Mouse (Mus musculus) liver, adult 2 months (tissue): ENCODE data around the gene Ap3d1. TPM values are rescaled to one million over a fixed set of nuclear protein-coding genes. Genes with fewer than 3 reads are reported as not detected.

Source experiments
- DNase-seq: peaks from one replicate; pipeline ENCODE4 v3.0.0-alpha.2; 2011; ENCODE audit warnings: low read depth, low spot score; ENCODE audit errors: extremely low read depth
- H3K27ac ChIP-seq: fragments of 200-500 bp; replicated peaks from 2 replicates; pipeline ENCODE4 v1.5.1; 2012; ENCODE audit warnings: low read depth, mild to moderate bottlenecking, control low read depth, inconsistent platforms, low read length; ENCODE audit not compliant: insufficient read depth
- H3K27me3 ChIP-seq: fragments of 200-500 bp; 2 replicates; pipeline ENCODE4 v1.6.1; 2012; ENCODE audit warnings: mild to moderate bottlenecking, moderate library complexity, low read length, inconsistent platforms; ENCODE audit not compliant: control insufficient read depth, insufficient read depth
- H3K36me3 ChIP-seq: fragments of 200-500 bp; 2 replicates; pipeline ENCODE4 v1.6.1; 2012; ENCODE audit warnings: low read length, inconsistent platforms; ENCODE audit not compliant: control insufficient read depth, insufficient read depth
- H3K4me1 ChIP-seq: fragments of 200-500 bp; 2 replicates; pipeline ENCODE4 v1.6.1; 2011; ENCODE audit warnings: low read length; ENCODE audit not compliant: control insufficient read depth, insufficient read depth
- H3K4me3 ChIP-seq: fragments of 200-500 bp; 2 replicates; pipeline ENCODE4 v1.5.1; 2011; ENCODE audit warnings: low read depth, mild to moderate bottlenecking, control low read depth, low read length, moderate library complexity; ENCODE audit not compliant: insufficient read depth
- H3K79me2 ChIP-seq: fragments of 200-500 bp; 2 replicates; pipeline ENCODE4 v1.6.1; 2012; ENCODE audit warnings: inconsistent platforms, mild to moderate bottlenecking, low read length, moderate library complexity; ENCODE audit not compliant: control insufficient read depth, insufficient read depth
- H3K9ac ChIP-seq: fragments of 200-500 bp; 2 replicates; pipeline ENCODE4 v1.6.1; 2012; ENCODE audit warnings: low read depth, mild to moderate bottlenecking, control low read depth, inconsistent platforms, low read length
- CTCF ChIP-seq: fragments of 200-500 bp; IDR thresholded peaks from 2 replicates; pipeline ENCODE4 v1.5.1; 2011; ENCODE audit warnings: low read depth, low read length, control low read depth
- POLR2A ChIP-seq: fragments of 200-500 bp; IDR thresholded peaks from 2 replicates; pipeline ENCODE4 v1.6.1; 2011; ENCODE audit warnings: low read length, control low read depth; ENCODE audit not compliant: insufficient read depth; ENCODE audit errors: extremely low read depth
- WGBS: fragments of 180-500 bp; shearing (Covaris S2); methylation state at CpG from one replicate; pipeline ENCODE4 v1.1.7; 2018; 5-methylcytosine and 5-hydroxymethylcytosine counted together
- polyA plus RNA-seq: library from polyadenylated mRNA; depleted of rRNA; stranded (reverse); fragments of >200 nt; gene quantifications from 2 replicates; pipeline ENCODE4 v1.2.3, GENCODE M21; 2012
- total RNA-seq: library from RNA; depleted of rRNA; stranded (reverse); fragments of >200 nt; gene quantifications from 2 replicates; pipeline ENCODE4 v1.2.3, GENCODE M21; 2014

Ap3d1 gene
- total and polyA plus RNA-seq, 2 experiments = 22.3 to 49.2 TPM

- TF ChIP-seq CTCF = no peak
- no peak for TF ChIP-seq POLR2A
- H3K9ac ChIP-seq = peak overlapping the region; percentile 68
- no peaks in the 10 kb centered on the region for H3K27me3 ChIP-seq
- H3K4me1 ChIP-seq = peaks cover 48% of the 10 kb centered on the region
- no peaks in the 10 kb centered on the region; the same call in none of the 2 replicates for H3K79me2 ChIP-seq
- H3K4me3 ChIP-seq = no peak overlapping the region
- DNase-seq = no peak
- WGBS = 28% methylated on average over 4 of the region's 4 CpGs
- H3K27ac ChIP-seq = peak overlapping the region; percentile 97
- H3K36me3 ChIP-seq = peaks cover 32% of the 10 kb centered on the region
These were observed 76.6 kb downstream of the Ap3d1 start for GRCm38 (mm10) chr10:80665459-80665858.

GRCm38 (mm10) chr10:80665016-80665380 lies 77.1 kb downstream of the Ap3d1 start:
- Histone ChIP-seq H3K27me3 (no peaks in the 10 kb centered on the region), H3K79me2 (no peaks in the 10 kb centered on the region; the same call in none of the 2 replicates), H3K4me3 (no peak overlapping the region), H3K9ac (peak overlapping the region; percentile 68), H3K27ac (peak overlapping the region; percentile 97), H3K36me3 (peaks cover 30% of the 10 kb centered on the region), H3K4me1 (peaks cover 43% of the 10 kb centered on the region)
- no peak for TF ChIP-seq POLR2A
- TF ChIP-seq CTCF = no peak
- WGBS = under 1% methylated on average over 10 of the region's 10 CpGs
- peak; percentile 89 for DNase-seq

GRCm38 (mm10) chr10:80664197-80665015 lies 77.7 kb downstream of the Ap3d1 start:
- H3K27me3 ChIP-seq = no peaks in the 10 kb centered on the region
- H3K36me3 ChIP-seq = peaks cover 25% of the 10 kb centered on the region
- H3K27ac ChIP-seq = peak overlapping the region; percentile 92
- WGBS = 2% methylated on average over 16 of the region's 16 CpGs
- H3K4me1 ChIP-seq = peaks cover 39% of the 10 kb centered on the region
- peak overlapping the region; percentile 64 for H3K9ac ChIP-seq
- TF ChIP-seq CTCF = no peak
- 0 out of 2 replicates have a peak, but pooled peaks have one; percentile 12 for TF ChIP-seq POLR2A
- DNase-seq = peak; percentile 90
- H3K79me2 ChIP-seq = no peaks in the 10 kb centered on the region; the same call in 1 of the 2 replicates
- H3K4me3 ChIP-seq = no peak overlapping the region

GRCm38 (mm10) chr10:80663485-80664196 lies 78.4 kb downstream of the Ap3d1 start:
- H3K79me2 ChIP-seq = no peaks in the 10 kb centered on the region
- H3K4me3 ChIP-seq = no peak overlapping the region
- peaks cover 34% of the 10 kb centered on the region for H3K4me1 ChIP-seq
- H3K27me3 ChIP-seq = no peaks in the 10 kb centered on the region
- 0 out of 2 replicates have a peak overlapping the region, but pooled peaks have one; percentile 4 for H3K9ac ChIP-seq
- TF ChIP-seq POLR2A (no peak), CTCF (no peak)
- peak; percentile 91 for DNase-seq
- peak overlapping the region; percentile 92 for H3K27ac ChIP-seq
- WGBS = 21% methylated on average over 5 of the region's 5 CpGs
- peaks cover 17% of the 10 kb centered on the region; the same call in 1 of the 2 replicates for H3K36me3 ChIP-seq

GRCm38 (mm10) chr10:80661149-80661548 lies 80.9 kb downstream of the Ap3d1 start:
- no peak for DNase-seq
- no peak overlapping the region for H3K4me3 ChIP-seq

More at GRCm38 (mm10) chr10:80661149-80661548, 80.9 kb downstream of the Ap3d1 start:
- no peaks in the 10 kb centered on the region for H3K36me3 ChIP-seq
- H3K27me3 ChIP-seq = no peaks in the 10 kb centered on the region
- TF ChIP-seq POLR2A (no peak), CTCF (peak; percentile 61)
- H3K79me2 ChIP-seq = peaks cover under 1% of the 10 kb centered on the region; the same call in 1 of the 2 replicates
- H3K27ac ChIP-seq = no peak overlapping the region
- WGBS = 59% methylated on average over 5 of the region's 5 CpGs
- no peak overlapping the region for H3K9ac ChIP-seq
- peaks cover 22% of the 10 kb centered on the region for H3K4me1 ChIP-seq
